Comparison of ENCODE assay signal across 12 mouse cellular contexts in genomic region chr5:4816981-4817380, GRCm38 (mm10).
"Had no signal": no experiment of that assay in that cellular context is flagged by ENCODE, and none has a peak within 500 bp of the region (broad histone marks: within the 10 kb centered on the region; RNA-seq: fewer than 3 reads in every experiment).

No protein-coding gene starts in this region.

- H3K27ac ChIP-seq: limb, embryonic 10.5 days; liver, embryonic 15.5 days; midbrain, embryonic 13.5 days; neural tube, embryonic 12.5 days; stomach, embryonic 15.5 days had no signal

- DNase-seq: kidney, postnatal 25 days; lung, adult 2 months; lung, postnatal 36 days; thymus, adult 2 months; thymus, postnatal 25 days had no signal

- H3K9me3 ChIP-seq: limb, embryonic 10.5 days; liver, embryonic 15.5 days; midbrain, embryonic 13.5 days; neural tube, embryonic 12.5 days; stomach, embryonic 15.5 days had no signal

- H3K9ac ChIP-seq: liver, embryonic 15.5 days; midbrain, embryonic 13.5 days; neural tube, embryonic 12.5 days; stomach, embryonic 15.5 days had no signal

- H3K4me1 ChIP-seq: liver, embryonic 15.5 days; stomach, embryonic 15.5 days had no signal

- ATAC-seq: lung, postnatal 0 days; midbrain, embryonic 13.5 days had no signal

- H3K4me3 ChIP-seq: limb, embryonic 10.5 days; liver, embryonic 15.5 days; midbrain, embryonic 13.5 days; neural tube, embryonic 12.5 days; stomach, embryonic 15.5 days had no signal

- H3K4me2 ChIP-seq: liver, embryonic 11.5 days; liver, embryonic 15.5 days; midbrain, embryonic 13.5 days; neural tube, embryonic 12.5 days; stomach, embryonic 15.5 days had no signal

- H3K27me3 ChIP-seq: liver, embryonic 15.5 days; midbrain, embryonic 13.5 days; neural tube, embryonic 12.5 days; stomach, embryonic 15.5 days had no signal

- H3K36me3 ChIP-seq: limb, embryonic 10.5 days; liver, embryonic 15.5 days; midbrain, embryonic 13.5 days; neural tube, embryonic 12.5 days; stomach, embryonic 15.5 days had no signal
